Mouse (Mus musculus) forebrain, embryonic 11.5 days (tissue): Measurements from ENCODE around the gene Supt3. TPM values are rescaled to one million over a fixed set of nuclear protein-coding genes. Genes with fewer than 3 reads are reported as not detected.

ENCODE experiments used
- ATAC-seq: fragments of 200-750 bp; cut with Nextera tagmentation; replicated peaks from 2 replicates; pipeline ENCODE4 v1.8.0; 2017; ENCODE audit warnings: moderate TSS enrichment; ENCODE audit not compliant: low FRiP score
- DNase-seq: peaks from one replicate; pipeline ENCODE4 v3.0.0-alpha.2; 2017; ENCODE audit warnings: low spot score
- H3K27ac ChIP-seq: fragments of 300-500 bp; sonication (generic); 2 replicates; pipeline ENCODE4 v1.5.1; 2014; ENCODE audit warnings: low read depth, low read length
- H3K27me3 ChIP-seq: fragments of 300-500 bp; sonication (generic); 2 replicates; pipeline ENCODE4 v1.6.1; 2014; ENCODE audit warnings: mild to moderate bottlenecking, low read length, mixed read lengths; ENCODE audit not compliant: control insufficient read depth, insufficient read depth
- H3K36me3 ChIP-seq: fragments of 300-500 bp; sonication (generic); 2 replicates; pipeline ENCODE4 v1.6.1; 2014; ENCODE audit warnings: mild to moderate bottlenecking, low read length, moderate library complexity, mixed read lengths; ENCODE audit not compliant: control insufficient read depth, insufficient read depth
- H3K4me1 ChIP-seq: fragments of 300-500 bp; sonication (generic); replicated peaks from 2 replicates; pipeline ENCODE4 v1.6.1; 2014; ENCODE audit warnings: low read length, mixed read lengths; ENCODE audit not compliant: control insufficient read depth, insufficient read depth
- H3K4me2 ChIP-seq: fragments of 300-500 bp; sonication (generic); 2 replicates; pipeline ENCODE4 v1.6.1; 2014; ENCODE audit warnings: low read depth, mild to moderate bottlenecking, low read length, moderate library complexity, mixed read lengths; ENCODE audit not compliant: severe bottlenecking
- H3K4me3 ChIP-seq: fragments of 300-500 bp; sonication (generic); 2 replicates; pipeline ENCODE4 v1.5.1; 2014; ENCODE audit warnings: low read depth, low read length
- H3K9ac ChIP-seq: fragments of 300-500 bp; sonication (generic); 2 replicates; pipeline ENCODE4 v1.6.1; 2014; ENCODE audit warnings: low read length
- H3K9me3 ChIP-seq: fragments of 300-500 bp; sonication (generic); 2 replicates; pipeline ENCODE4 v1.6.1; 2016; ENCODE audit warnings: low read length, mixed read lengths; ENCODE audit not compliant: control insufficient read depth
- WGBS: fragments of 180-500 bp; shearing (Covaris S2); extraction: QIAGEN DNeasy Blood & Tissue Kit; methylation state at CpG from one replicate; pipeline ENCODE4 v1.1.7; 2014; 5-methylcytosine and 5-hydroxymethylcytosine counted together
- polyA plus RNA-seq: library from polyadenylated mRNA; unstranded; fragments of >200 nt; fragmentation: Nextera tagmentation; extraction: Ambion mirVana; gene quantifications from 2 replicates; pipeline ENCODE4 v1.2.1, GENCODE M21; 2014

Supt3 gene
- polyA plus RNA-seq, 1 experiment from 2014 or later: 24.9 TPM

DNA sequence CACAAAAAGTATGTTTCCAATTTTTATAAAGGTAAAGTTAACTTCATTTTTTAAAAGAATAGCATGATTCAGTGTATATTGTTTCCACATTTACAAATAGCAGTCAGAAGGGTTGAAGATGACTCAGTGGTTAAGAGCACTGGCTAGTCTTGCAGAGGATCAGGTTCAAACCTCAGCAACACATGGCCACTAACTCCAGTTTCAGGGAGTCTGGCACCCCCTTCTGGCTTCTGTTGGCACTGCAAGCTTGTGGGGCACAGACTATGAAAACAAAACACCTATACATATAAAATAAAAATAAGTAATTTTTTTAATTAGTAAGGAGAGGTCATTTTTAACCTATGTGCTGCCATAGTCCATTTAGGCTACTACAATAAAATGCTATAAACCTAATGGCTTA lies 268.9 kb downstream of the Supt3 start:
- Histone ChIP-seq H3K27me3 (no peaks in the 10 kb centered on the region), H3K36me3 (no peaks in the 10 kb centered on the region), H3K4me2 (no peak overlapping the region), H3K9ac (no peak overlapping the region), H3K4me1 (no peaks in the 10 kb centered on the region), H3K9me3 (no peaks in the 10 kb centered on the region), H3K4me3 (no peak overlapping the region), H3K27ac (no peak overlapping the region)
- DNase-seq: no peak
- ATAC-seq: no peak

DNA sequence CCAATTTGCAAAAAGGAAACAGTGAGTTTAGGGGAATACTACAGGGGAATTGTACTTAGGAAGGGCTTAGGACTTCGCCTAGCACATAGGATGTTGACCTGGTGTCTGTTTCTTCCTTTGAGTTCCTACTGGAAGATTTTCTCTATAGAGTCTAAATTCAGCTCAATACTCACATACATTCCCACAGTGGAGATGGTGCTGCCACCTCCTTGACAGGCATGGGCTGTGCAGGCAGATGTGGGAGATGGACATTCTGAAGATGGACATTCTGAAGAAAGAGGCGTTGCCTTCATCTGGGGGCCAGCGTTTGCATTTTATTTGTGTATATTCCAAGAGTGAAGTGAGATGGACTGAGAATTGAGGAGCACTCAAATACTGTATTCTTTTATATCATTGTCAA lies 269.6 kb downstream of the Supt3 start:
- no peak for DNase-seq
- H3K4me1 ChIP-seq: no peaks in the 10 kb centered on the region
- no peak for ATAC-seq
- H3K27ac ChIP-seq: no peak overlapping the region
- no peak overlapping the region for H3K9ac ChIP-seq
- no peak overlapping the region for H3K4me2 ChIP-seq
- H3K36me3 ChIP-seq: no peaks in the 10 kb centered on the region
- no peak overlapping the region for H3K4me3 ChIP-seq
- H3K9me3 ChIP-seq: no peaks in the 10 kb centered on the region
- 93% methylated on average over 3 of the region's 3 CpGs for WGBS
- no peaks in the 10 kb centered on the region for H3K27me3 ChIP-seq

DNA sequence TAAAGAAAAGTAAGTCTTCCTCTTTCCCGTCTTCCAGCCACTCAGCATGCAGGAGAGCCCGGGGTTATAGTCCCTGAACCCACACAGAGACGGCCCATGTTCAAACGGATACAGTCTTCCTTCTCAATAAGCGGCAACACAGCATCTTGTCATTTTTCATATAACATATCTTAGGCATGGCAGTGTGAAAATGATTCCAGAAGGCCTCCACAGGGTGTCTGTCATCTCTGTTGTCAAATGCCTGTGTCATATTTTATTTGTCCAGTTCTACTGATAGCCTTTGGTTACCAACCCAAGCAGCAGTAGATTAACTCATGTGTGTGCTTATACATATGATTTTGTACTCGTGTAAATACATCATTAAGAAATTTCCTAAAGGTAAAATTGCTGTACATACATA lies 270.3 kb downstream of the Supt3 start:
- Histone ChIP-seq H3K4me2 (no peak overlapping the region), H3K4me1 (no peaks in the 10 kb centered on the region), H3K27ac (no peak overlapping the region), H3K9me3 (no peaks in the 10 kb centered on the region), H3K4me3 (no peak overlapping the region), H3K36me3 (no peaks in the 10 kb centered on the region), H3K9ac (no peak overlapping the region), H3K27me3 (no peaks in the 10 kb centered on the region)
- ATAC-seq (no peak), DNase-seq (no peak)
- WGBS: 89% methylated on average over 6 of the region's 6 CpGs

DNA sequence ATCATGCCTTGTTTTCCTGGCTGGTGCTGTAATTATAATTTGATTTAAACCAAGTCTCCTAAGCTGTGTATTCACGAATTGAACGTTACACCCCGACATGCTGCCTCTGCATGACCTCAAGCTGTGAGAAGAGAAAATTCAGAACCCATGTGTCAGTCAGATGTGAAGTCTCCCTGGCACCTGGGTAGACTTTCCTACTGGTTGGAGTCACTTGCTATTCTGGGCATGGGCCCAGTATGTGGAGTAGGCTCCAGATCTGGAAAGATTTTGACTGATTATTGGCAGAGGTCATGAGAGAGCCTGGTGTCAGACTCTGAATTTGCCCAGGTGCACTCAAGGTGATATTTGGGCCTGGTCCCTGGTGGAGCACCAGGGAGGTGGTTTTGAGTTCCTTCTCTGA lies 275.0 kb downstream of the Supt3 start:
- WGBS: 94% methylated on average over 3 of the region's 3 CpGs
- no peaks in the 10 kb centered on the region for H3K4me1 ChIP-seq
- H3K27me3 ChIP-seq: no peaks in the 10 kb centered on the region
- no peak overlapping the region for H3K9ac ChIP-seq
- H3K9me3 ChIP-seq: no peaks in the 10 kb centered on the region
- H3K27ac ChIP-seq: no peak overlapping the region
- ATAC-seq (no peak), DNase-seq (no peak)
- no peak overlapping the region for H3K4me2 ChIP-seq
- H3K4me3 ChIP-seq: no peak overlapping the region
- no peaks in the 10 kb centered on the region for H3K36me3 ChIP-seq

DNA sequence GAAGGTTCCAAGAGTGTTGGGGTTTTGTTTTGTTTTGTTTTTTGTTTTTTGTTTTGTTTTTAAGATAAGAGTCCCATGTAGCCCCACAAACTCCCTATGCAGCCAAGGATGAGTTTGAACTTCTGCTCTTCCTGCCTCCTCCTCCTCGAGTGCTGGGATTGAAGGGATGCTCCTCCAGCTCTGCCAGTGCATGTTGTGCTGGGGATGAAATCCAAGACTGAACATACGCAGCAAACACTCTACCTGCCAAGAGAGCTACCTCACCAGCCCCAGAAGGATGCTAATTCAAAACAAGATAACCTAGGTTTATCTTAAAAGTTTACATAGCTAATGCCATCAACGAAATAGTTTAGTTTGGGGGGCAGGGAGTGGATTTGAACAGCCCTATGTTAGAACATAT lies 276.4 kb downstream of the Supt3 start:
- Histone ChIP-seq H3K36me3 (no peaks in the 10 kb centered on the region), H3K27me3 (no peaks in the 10 kb centered on the region), H3K9ac (no peak overlapping the region), H3K9me3 (no peaks in the 10 kb centered on the region), H3K4me2 (no peak overlapping the region), H3K27ac (no peak overlapping the region), H3K4me1 (no peaks in the 10 kb centered on the region), H3K4me3 (no peak overlapping the region)
- WGBS: 90% methylated on average over 3 of the region's 3 CpGs
- no peak for ATAC-seq
- no peak for DNase-seq

- Histone ChIP-seq H3K27me3 (no peaks in the 10 kb centered on the region), H3K4me3 (no peak overlapping the region), H3K4me2 (no peak overlapping the region), H3K9ac (no peak overlapping the region), H3K9me3 (no peaks in the 10 kb centered on the region), H3K4me1 (no peaks in the 10 kb centered on the region), H3K27ac (no peak overlapping the region), H3K36me3 (no peaks in the 10 kb centered on the region)
- WGBS: 69% methylated on average over 4 of the region's 4 CpGs
- DNase-seq (no peak), ATAC-seq (no peak)
These were observed 277.6 kb downstream of the Supt3 start for GRCm38 (mm10) chr17:45054526-45054925.

- H3K27ac ChIP-seq: no peak overlapping the region
- H3K9me3 ChIP-seq: no peaks in the 10 kb centered on the region
- no peak for ATAC-seq
- no peaks in the 10 kb centered on the region for H3K36me3 ChIP-seq
- no peak overlapping the region for H3K4me2 ChIP-seq
- H3K9ac ChIP-seq: no peak overlapping the region
- DNase-seq: no peak
- H3K27me3 ChIP-seq: no peaks in the 10 kb centered on the region
- H3K4me3 ChIP-seq: no peak overlapping the region
- no peaks in the 10 kb centered on the region for H3K4me1 ChIP-seq
- 81% methylated on average over 2 of the region's 2 CpGs for WGBS
These were observed 279.9 kb downstream of the Supt3 start for GRCm38 (mm10) chr17:45056894-45057293.

DNA sequence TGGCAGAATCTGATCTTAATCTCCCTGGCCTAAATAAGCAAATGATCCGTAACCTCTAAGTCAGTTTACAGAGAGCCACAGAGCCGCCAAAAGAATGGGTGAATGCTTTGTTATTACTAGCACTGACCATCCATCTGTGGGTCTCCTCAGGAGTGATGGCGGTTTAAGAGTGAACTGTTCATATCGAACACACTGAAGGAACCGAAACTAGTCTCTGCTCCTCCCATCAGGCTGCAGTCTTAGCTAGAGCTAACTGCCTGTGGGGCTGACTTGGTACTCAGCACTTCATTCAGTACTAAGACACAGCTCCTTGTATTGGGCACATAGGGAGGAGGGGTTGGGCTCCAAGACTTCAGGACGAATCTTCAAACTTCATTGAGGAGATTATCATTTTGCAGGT lies 280.8 kb downstream of the Supt3 start:
- Histone ChIP-seq H3K9ac (no peak overlapping the region), H3K9me3 (no peaks in the 10 kb centered on the region), H3K27ac (no peak overlapping the region), H3K4me1 (no peaks in the 10 kb centered on the region), H3K4me3 (no peak overlapping the region), H3K36me3 (no peaks in the 10 kb centered on the region), H3K27me3 (no peaks in the 10 kb centered on the region), H3K4me2 (no peak overlapping the region)
- ATAC-seq (no peak), DNase-seq (no peak)
- 84% methylated on average over 6 of the region's 6 CpGs for WGBS

DNA sequence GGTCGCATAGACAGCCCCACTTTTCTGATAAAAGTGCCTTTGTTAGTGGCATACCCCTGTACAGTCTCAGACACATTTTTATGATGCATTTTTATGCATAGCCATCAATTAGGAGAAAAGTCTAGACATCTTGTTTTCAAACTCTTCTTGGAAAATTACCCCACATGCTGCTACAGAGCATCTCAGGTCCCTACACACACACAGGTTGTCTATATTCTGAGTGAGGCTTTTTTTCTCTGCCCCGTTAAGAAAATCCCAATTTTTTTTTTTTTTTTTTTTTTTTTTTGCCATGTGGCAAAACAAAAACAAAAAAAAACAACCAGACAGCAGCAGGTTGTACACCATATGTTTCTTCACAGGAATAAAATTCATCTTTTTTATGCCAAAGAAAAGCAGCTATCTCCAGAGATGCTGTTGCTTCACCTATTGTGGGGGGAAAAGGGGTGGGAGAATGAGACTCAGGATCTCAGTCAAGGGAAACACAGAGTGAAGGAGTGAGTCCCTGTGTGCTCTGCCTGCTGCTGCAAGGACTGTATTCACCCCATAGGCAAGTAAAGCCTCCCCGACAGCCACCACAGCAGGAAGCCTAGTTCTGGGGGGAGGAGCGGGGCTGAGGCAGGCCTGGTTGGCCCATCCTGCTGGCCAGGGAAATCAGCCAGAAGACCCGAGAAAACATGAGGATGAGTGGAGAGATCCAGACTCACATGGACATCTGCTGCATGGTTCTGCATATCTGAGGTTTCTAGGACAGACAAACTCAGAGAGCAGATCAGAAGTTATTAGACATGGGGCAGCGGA lies 281.8 kb downstream of the Supt3 start:
- ATAC-seq (no peak), DNase-seq (no peak)
- no peak overlapping the region for H3K4me3 ChIP-seq
- no peaks in the 10 kb centered on the region for H3K4me1 ChIP-seq
- H3K9me3 ChIP-seq: no peaks in the 10 kb centered on the region
- H3K27me3 ChIP-seq: no peaks in the 10 kb centered on the region
- no peak overlapping the region for H3K4me2 ChIP-seq
- no peak overlapping the region for H3K9ac ChIP-seq
- no peak overlapping the region for H3K27ac ChIP-seq
- no peaks in the 10 kb centered on the region for H3K36me3 ChIP-seq
- WGBS: 51% methylated on average over 6 of the region's 6 CpGs
